Mouse (Mus musculus) stomach, postnatal 0 days (tissue): ENCODE data around the gene Usp19.

Source experiments
- CTCF ChIP-seq: IDR thresholded peaks from 2 replicates; pipeline ENCODE4 v1.5.1; 2016; ENCODE audit warnings: antibody characterized with exemption, low read depth, mild to moderate bottlenecking, moderate library complexity
- EP300 ChIP-seq: optimal IDR thresholded peaks from 2 replicates; pipeline ENCODE3; 2016; ENCODE audit warnings: antibody characterized with exemption

DNA sequence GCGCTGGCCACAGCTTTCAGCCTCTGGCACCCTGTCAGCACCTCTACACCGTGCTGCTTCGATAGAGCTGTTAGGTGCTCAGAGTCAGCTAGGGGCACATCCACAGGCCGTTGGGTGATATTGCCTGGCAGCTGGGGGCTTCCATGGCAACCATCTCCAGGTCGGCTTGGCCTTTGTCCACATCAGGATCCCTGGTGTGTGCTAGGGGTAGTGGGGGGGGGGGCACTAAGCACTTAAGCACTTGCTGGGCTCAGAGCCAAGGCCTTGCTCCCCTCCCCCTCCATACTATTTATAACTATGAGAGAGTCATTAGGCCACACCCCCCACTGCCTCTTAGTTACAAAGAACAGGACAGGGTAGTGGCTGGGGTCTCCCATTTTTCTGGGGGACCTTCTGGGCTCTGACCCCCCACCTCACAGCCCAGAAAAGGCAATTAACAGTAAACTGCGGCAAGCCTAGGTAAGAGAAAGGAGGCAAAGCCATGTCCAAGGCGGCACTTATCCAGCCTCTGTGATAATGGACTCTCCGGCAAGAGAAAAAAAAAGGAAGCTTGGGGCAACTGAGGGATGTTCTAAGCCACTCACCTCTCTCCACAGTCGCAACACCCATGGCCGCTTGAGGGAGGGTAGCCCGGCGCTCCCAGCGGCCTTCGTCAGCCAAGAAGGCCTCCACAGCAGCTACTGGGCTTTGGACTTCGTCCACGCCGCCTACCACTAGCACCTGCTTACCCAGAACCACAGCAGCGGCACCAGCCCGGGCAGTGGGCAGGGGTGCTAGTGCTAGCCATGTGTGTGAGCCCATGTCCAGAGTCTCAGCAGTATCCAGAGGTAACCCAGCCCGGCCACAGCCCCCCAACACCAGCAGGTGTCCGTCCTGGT is 39.9 kb upstream of the Usp19 start:
- TF ChIP-seq CTCF (no peak), EP300 (no peak)
